In genomic region chr10:75589651-75590050, GRCm38 (mm10) we compare ENCODE assay signal across 8 mouse cellular contexts. TPM values are rescaled to one million over a fixed set of nuclear protein-coding genes. Genes with fewer than 3 reads are reported as not detected.
DNase-seq lines count a peak whose midpoint lies in the region; ATAC-seq and TF ChIP-seq lines count a peak whose summit lies in the region.

No protein-coding gene starts in this region.

- H3K4me2 ChIP-seq in forebrain, embryonic 12.5 days: no peak overlapping the region
- no peak overlapping the region for H3K4me2 ChIP-seq in forebrain, embryonic 16.5 days (ENCODE audit: low read length)
- no peak overlapping the region for H3K4me2 ChIP-seq in hindbrain, embryonic 13.5 days
- H3K4me2 ChIP-seq in liver, embryonic 11.5 days: peak overlapping the region; percentile 25
- peak overlapping the region; percentile 46 for H3K4me2 ChIP-seq in stomach, embryonic 16.5 days (ENCODE audit: low read depth, low read length)

- TF ChIP-seq CTCF in brain, embryonic 14.5 days (IDR thresholded peaks at IDR 0.05; ENCODE audit: borderline replicate concordance, extremely low read depth, insufficient read depth, insufficient read length): no peak

- no peak for ATAC-seq in forebrain, embryonic 12.5 days (ENCODE audit: low FRiP score)
- no peak for ATAC-seq in forebrain, embryonic 16.5 days
- no peak for ATAC-seq in hindbrain, embryonic 13.5 days (ENCODE audit: low FRiP score)
- ATAC-seq in liver, embryonic 11.5 days (replicated peaks; ENCODE audit: low FRiP score): no peak
- ATAC-seq in stomach, embryonic 16.5 days (ENCODE audit: insufficient read depth, low FRiP score): peak; percentile 12; the same call in 1 of the 2 replicates

- peaks cover 5% of the 10 kb centered on the region; the same call in 1 of the 2 replicates for H3K27me3 ChIP-seq in forebrain, embryonic 12.5 days
- H3K27me3 ChIP-seq in forebrain, embryonic 16.5 days (replicated peaks; ENCODE audit: control insufficient read depth, insufficient read depth, low read length): no peaks in the 10 kb centered on the region
- H3K27me3 ChIP-seq in hindbrain, embryonic 13.5 days: peaks cover 7% of the 10 kb centered on the region
- H3K27me3 ChIP-seq in liver, embryonic 11.5 days (replicated peaks; ENCODE audit: control insufficient read depth, insufficient read depth, low read length): no peaks in the 10 kb centered on the region; the same call in 1 of the 2 replicates
- H3K27me3 ChIP-seq in stomach, embryonic 16.5 days (ENCODE audit: control insufficient read depth, insufficient read depth, low read length): no peaks in the 10 kb centered on the region; the same call in 1 of the 2 replicates

- H3K27ac ChIP-seq in forebrain, embryonic 12.5 days: 0 out of 2 replicates have a peak overlapping the region, but pooled peaks have one; percentile 0
- no peak overlapping the region for H3K27ac ChIP-seq in forebrain, embryonic 16.5 days (ENCODE audit: low read length)
- no peak overlapping the region for H3K27ac ChIP-seq in hindbrain, embryonic 13.5 days
- no peak overlapping the region for H3K27ac ChIP-seq in liver, embryonic 11.5 days (ENCODE audit: low read depth, low read length)
- H3K27ac ChIP-seq in stomach, embryonic 16.5 days (ENCODE audit: low read length): peak overlapping the region; percentile 64

- no peak overlapping the region for H3K9ac ChIP-seq in forebrain, embryonic 12.5 days
- no peak overlapping the region for H3K9ac ChIP-seq in forebrain, embryonic 16.5 days (replicated peaks; ENCODE audit: low read depth, low read length)
- H3K9ac ChIP-seq in hindbrain, embryonic 13.5 days: peak overlapping the region; percentile 19; the same call in 1 of the 2 replicates
- no peak overlapping the region for H3K9ac ChIP-seq in liver, embryonic 11.5 days (ENCODE audit: low read depth, low read length)
- peak overlapping the region; percentile 54 for H3K9ac ChIP-seq in stomach, embryonic 16.5 days (ENCODE audit: low read length)

- H3K4me1 ChIP-seq in forebrain, embryonic 12.5 days: peaks cover 14% of the 10 kb centered on the region
- peaks cover 10% of the 10 kb centered on the region for H3K4me1 ChIP-seq in forebrain, embryonic 16.5 days (replicated peaks; ENCODE audit: control insufficient read depth, insufficient read depth, low read length)
- H3K4me1 ChIP-seq in hindbrain, embryonic 13.5 days (replicated peaks): peaks cover 15% of the 10 kb centered on the region
- peaks cover 6% of the 10 kb centered on the region for H3K4me1 ChIP-seq in liver, embryonic 11.5 days (replicated peaks; ENCODE audit: control insufficient read depth, insufficient read depth, low read length)
- peaks cover 33% of the 10 kb centered on the region for H3K4me1 ChIP-seq in stomach, embryonic 16.5 days (ENCODE audit: control insufficient read depth, insufficient read depth, low read length)

- TF ChIP-seq POLR2A in brain, embryonic 14.5 days (IDR thresholded peaks at IDR 0.05; ENCODE audit: borderline replicate concordance, extremely low read depth, insufficient read depth, insufficient read length, poor library complexity, severe bottlenecking): no peak

- WGBS in forebrain, embryonic 12.5 days: 87% methylated on average over 16 of the region's 16 CpGs
- 83% methylated on average over 16 of the region's 16 CpGs for WGBS in forebrain, embryonic 16.5 days
- 81% methylated on average over 16 of the region's 16 CpGs for WGBS in hindbrain, embryonic 13.5 days
- WGBS in liver, embryonic 11.5 days: 69% methylated on average over 16 of the region's 16 CpGs
- WGBS in stomach, embryonic 16.5 days: 48% methylated on average over 16 of the region's 16 CpGs

- peak; percentile 26 for DNase-seq in brain, embryonic 14.5 days (ENCODE audit: low read depth)
- DNase-seq in liver, embryonic 11.5 days (ENCODE audit: low spot score): no peak
- DNase-seq in cerebellum, adult 9-10 months: no peak
- DNase-seq in left cerebral cortex, postnatal 14 days (ENCODE audit: low spot score in 2 of 2): no peak

- H3K36me3 ChIP-seq in forebrain, embryonic 12.5 days (replicated peaks): no peaks in the 10 kb centered on the region
- no peaks in the 10 kb centered on the region for H3K36me3 ChIP-seq in forebrain, embryonic 16.5 days (ENCODE audit: control insufficient read depth, insufficient read depth)
- no peaks in the 10 kb centered on the region for H3K36me3 ChIP-seq in hindbrain, embryonic 13.5 days
- H3K36me3 ChIP-seq in liver, embryonic 11.5 days (ENCODE audit: control insufficient read depth, insufficient read depth, low read length): no peaks in the 10 kb centered on the region
- no peaks in the 10 kb centered on the region for H3K36me3 ChIP-seq in stomach, embryonic 16.5 days (ENCODE audit: control insufficient read depth, insufficient read depth, low read length)

- intact Hi-C loops in left cerebral cortex, postnatal 14 days (cut with DNase I): loop anchor here (5.0 to 10.0 kb wide), 3 partner anchors 115 to 363 kb away; partner anchors contain the start of gene Gm5134

- H3K9me3 ChIP-seq in forebrain, embryonic 12.5 days: no peaks in the 10 kb centered on the region
- H3K9me3 ChIP-seq in forebrain, embryonic 16.5 days (ENCODE audit: control insufficient read depth, low read length): no peaks in the 10 kb centered on the region
- H3K9me3 ChIP-seq in hindbrain, embryonic 13.5 days: no peaks in the 10 kb centered on the region
- H3K9me3 ChIP-seq in liver, embryonic 11.5 days (ENCODE audit: control insufficient read depth, low read length): no peaks in the 10 kb centered on the region
- H3K9me3 ChIP-seq in stomach, embryonic 16.5 days (replicated peaks; ENCODE audit: control insufficient read depth, low read length): no peaks in the 10 kb centered on the region

- H3K4me3 ChIP-seq in forebrain, embryonic 12.5 days (replicated peaks): no peak overlapping the region
- no peak overlapping the region for H3K4me3 ChIP-seq in forebrain, embryonic 16.5 days (replicated peaks; ENCODE audit: low read length)
- no peak overlapping the region for H3K4me3 ChIP-seq in hindbrain, embryonic 13.5 days
- H3K4me3 ChIP-seq in liver, embryonic 11.5 days (ENCODE audit: low read depth, low read length): no peak overlapping the region
- H3K4me3 ChIP-seq in stomach, embryonic 16.5 days (replicated peaks; ENCODE audit: low read length): peak overlapping the region; percentile 27

RNA-seq across cellular contexts. Expression of gene Ggt5, which starts 0.5 kb away (rescaled TPM):
- polyA plus RNA-seq in forebrain, embryonic 12.5 days (2016; fragmentation: Nextera tagmentation; extraction: Ambion mirVana): 0.74 and 0.90 TPM in 2 replicates
- polyA plus RNA-seq in forebrain, embryonic 16.5 days (2015; fragmentation: Nextera tagmentation; extraction: Ambion mirVana): 2.0 and 3.7 TPM in 2 replicates
- polyA plus RNA-seq in brain, embryonic 14.5 days (2012; rRNA removed): 5.2 and 6.7 TPM in 2 replicates
- 1.9 TPM in 2 replicates for polyA plus RNA-seq in hindbrain, embryonic 13.5 days (2015; fragmentation: Nextera tagmentation; extraction: Ambion mirVana)
- polyA plus RNA-seq in liver, embryonic 11.5 days (2014; fragmentation: Nextera tagmentation; extraction: Ambion mirVana): 0.52 and 1.2 TPM in 2 replicates
- polyA plus RNA-seq in stomach, embryonic 16.5 days (2015; fragmentation: Nextera tagmentation; extraction: Ambion mirVana): 4.3 and 6.5 TPM in 2 replicates
- total RNA-seq in left cerebral cortex, postnatal 14 days (2021): 1 to 10 TPM; 4.4 to 4.5 TPM

RNA-seq across cellular contexts. Expression of gene Ggt1, which starts 28.2 kb away (rescaled TPM):
- polyA plus RNA-seq in forebrain, embryonic 12.5 days (2016; fragmentation: Nextera tagmentation; extraction: Ambion mirVana): 0.58 and 2.3 TPM in 2 replicates
- polyA plus RNA-seq in forebrain, embryonic 16.5 days (2015; fragmentation: Nextera tagmentation; extraction: Ambion mirVana): 0.53 and 1.0 TPM in 2 replicates
- 2.3 and 2.6 TPM in 2 replicates for polyA plus RNA-seq in brain, embryonic 14.5 days (2012; rRNA removed)
- polyA plus RNA-seq in hindbrain, embryonic 13.5 days (2015; fragmentation: Nextera tagmentation; extraction: Ambion mirVana): 1.2 and 1.8 TPM in 2 replicates
- polyA plus RNA-seq in liver, embryonic 11.5 days (2014; fragmentation: Nextera tagmentation; extraction: Ambion mirVana): 4.2 and 4.9 TPM in 2 replicates
- polyA plus RNA-seq in stomach, embryonic 16.5 days (2015; fragmentation: Nextera tagmentation; extraction: Ambion mirVana): 35.1 and 35.4 TPM in 2 replicates
- 1 to 10 TPM; 1.5 to 1.6 TPM for total RNA-seq in left cerebral cortex, postnatal 14 days (2021)

RNA-seq across cellular contexts. Expression of gene Lrrc75b, which starts 29.5 kb away (rescaled TPM):
- 5.5 and 7.4 TPM in 2 replicates for polyA plus RNA-seq in forebrain, embryonic 12.5 days (2016; fragmentation: Nextera tagmentation; extraction: Ambion mirVana)
- polyA plus RNA-seq in forebrain, embryonic 16.5 days (2015; fragmentation: Nextera tagmentation; extraction: Ambion mirVana): 18.0 and 23.4 TPM in 2 replicates
- polyA plus RNA-seq in brain, embryonic 14.5 days (2012; rRNA removed): 22.7 and 38.8 TPM in 2 replicates
- 24.8 and 27.3 TPM in 2 replicates for polyA plus RNA-seq in hindbrain, embryonic 13.5 days (2015; fragmentation: Nextera tagmentation; extraction: Ambion mirVana)
- polyA plus RNA-seq in liver, embryonic 11.5 days (2014; fragmentation: Nextera tagmentation; extraction: Ambion mirVana): 0.48 and 0.52 TPM in 2 replicates
- polyA plus RNA-seq in stomach, embryonic 16.5 days (2015; fragmentation: Nextera tagmentation; extraction: Ambion mirVana): 1.2 and 2.0 TPM in 2 replicates
- total RNA-seq in left cerebral cortex, postnatal 14 days (2021): 10 to 100 TPM; 10.0 to 11.4 TPM

RNA-seq across cellular contexts. Expression of gene Susd2, which starts 54.2 kb away (rescaled TPM):
- 1.6 TPM in 2 replicates for polyA plus RNA-seq in forebrain, embryonic 12.5 days (2016; fragmentation: Nextera tagmentation; extraction: Ambion mirVana)
- polyA plus RNA-seq in forebrain, embryonic 16.5 days (2015; fragmentation: Nextera tagmentation; extraction: Ambion mirVana): 1.2 and 1.3 TPM in 2 replicates
- polyA plus RNA-seq in brain, embryonic 14.5 days (2012; rRNA removed): 2.9 and 4.8 TPM in 2 replicates
- polyA plus RNA-seq in hindbrain, embryonic 13.5 days (2015; fragmentation: Nextera tagmentation; extraction: Ambion mirVana): 3.8 and 4.0 TPM in 2 replicates
- 0.91 and 1.5 TPM in 2 replicates for polyA plus RNA-seq in liver, embryonic 11.5 days (2014; fragmentation: Nextera tagmentation; extraction: Ambion mirVana)
- 16.1 and 18.6 TPM in 2 replicates for polyA plus RNA-seq in stomach, embryonic 16.5 days (2015; fragmentation: Nextera tagmentation; extraction: Ambion mirVana)
- total RNA-seq in left cerebral cortex, postnatal 14 days (2021): 1 to 10 TPM; 4.3 to 4.8 TPM

Comparison
In these comparisons a context has a peak if more than half of its experiments do, and no peak if none do; other contexts are left out.
1. H3K27ac ChIP-seq: peak in forebrain, embryonic 12.5 days (single experiment) and stomach, embryonic 16.5 days (single experiment); none in forebrain, embryonic 16.5 days (single experiment), hindbrain, embryonic 13.5 days (single experiment) and liver, embryonic 11.5 days (single experiment).
2. H3K4me2 ChIP-seq: peak in liver, embryonic 11.5 days (single experiment) and stomach, embryonic 16.5 days (single experiment); none in forebrain, embryonic 12.5 days (single experiment), forebrain, embryonic 16.5 days (single experiment) and hindbrain, embryonic 13.5 days (single experiment).
3. H3K9ac ChIP-seq: peak in hindbrain, embryonic 13.5 days (single experiment) and stomach, embryonic 16.5 days (single experiment); none in forebrain, embryonic 12.5 days (single experiment), forebrain, embryonic 16.5 days (single experiment) and liver, embryonic 11.5 days (single experiment).